Mouse (Mus musculus) adrenal gland, postnatal 10 days (tissue): ENCODE data around the gene Aar2. TPM values are rescaled to one million over a fixed set of nuclear protein-coding genes. Genes with fewer than 3 reads are reported as not detected.

Experiments used
- DNase-seq: peaks from one replicate; pipeline ENCODE4 v3.0.0; 2021; ENCODE audit warnings: mixed read lengths
- total RNA-seq, 2 experiments: library from RNA; stranded (reverse); gene quantifications; 2 replicates each; pipeline ENCODE4 v1.2.3; 2021

Gene Aar2
- total RNA-seq, 2 experiments from 2014 or later: 27.2 TPM

DNA sequence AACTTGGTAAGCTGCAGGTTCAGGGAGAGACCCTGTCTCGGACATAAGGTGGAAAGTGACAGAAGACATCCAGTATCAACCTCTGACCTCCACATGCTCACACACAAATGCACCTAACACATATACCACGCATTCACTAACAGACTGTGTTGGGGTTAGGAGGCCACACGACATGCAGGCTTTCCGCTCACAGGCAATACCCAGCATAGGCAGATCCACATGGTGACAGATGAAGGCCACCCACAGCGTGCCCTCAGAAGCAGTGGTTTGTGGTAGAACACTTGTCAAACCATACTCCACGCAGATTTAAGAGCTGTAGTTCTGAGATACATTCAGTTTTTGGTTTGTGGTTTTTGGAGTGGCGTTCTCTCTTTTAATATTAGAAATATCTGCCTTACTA lies 21.3 kb downstream of the Aar2 start:
- DNase-seq: no peak

DNA sequence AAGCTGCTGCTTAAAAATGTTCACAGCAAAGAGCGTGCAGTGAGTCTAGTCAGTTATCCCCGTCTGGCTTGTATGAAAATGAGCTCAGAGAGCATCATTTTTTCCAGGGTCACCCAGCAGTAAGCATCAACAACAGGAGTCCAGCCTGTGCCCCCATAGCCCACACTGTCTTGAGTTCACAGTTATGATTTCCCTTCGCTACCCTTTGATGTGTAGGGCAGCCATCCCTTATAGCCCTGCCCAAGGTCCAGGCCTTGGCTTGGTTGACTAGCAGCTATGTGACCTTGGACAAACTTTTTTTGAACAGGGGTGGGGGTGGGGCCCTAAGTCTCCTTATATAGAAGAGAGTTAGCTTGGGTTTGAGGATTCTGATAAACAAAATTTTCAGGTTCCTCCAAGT lies 21.9 kb downstream of the Aar2 start:
- peak; percentile 55 for DNase-seq

DNA sequence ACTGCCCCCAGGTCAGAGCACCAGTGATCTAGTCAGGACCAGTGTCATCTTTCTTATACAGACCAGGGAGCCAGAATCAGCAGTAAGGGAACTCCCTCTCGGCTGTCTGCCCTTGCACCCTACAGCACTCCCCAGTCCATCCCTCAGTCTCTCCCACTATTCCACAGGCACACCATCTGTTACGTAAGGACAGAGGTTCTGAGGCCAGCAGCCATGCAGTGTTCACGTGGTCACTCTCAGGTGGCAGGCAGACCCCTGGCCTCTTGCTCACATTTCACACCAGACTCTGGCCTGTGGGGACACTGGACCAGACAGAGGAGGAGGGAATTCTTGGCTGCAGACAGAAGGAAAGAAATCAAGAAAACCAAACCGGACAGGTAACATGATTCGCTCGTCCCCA lies 24.1 kb downstream of the Aar2 start:
- DNase-seq: no peak

DNA sequence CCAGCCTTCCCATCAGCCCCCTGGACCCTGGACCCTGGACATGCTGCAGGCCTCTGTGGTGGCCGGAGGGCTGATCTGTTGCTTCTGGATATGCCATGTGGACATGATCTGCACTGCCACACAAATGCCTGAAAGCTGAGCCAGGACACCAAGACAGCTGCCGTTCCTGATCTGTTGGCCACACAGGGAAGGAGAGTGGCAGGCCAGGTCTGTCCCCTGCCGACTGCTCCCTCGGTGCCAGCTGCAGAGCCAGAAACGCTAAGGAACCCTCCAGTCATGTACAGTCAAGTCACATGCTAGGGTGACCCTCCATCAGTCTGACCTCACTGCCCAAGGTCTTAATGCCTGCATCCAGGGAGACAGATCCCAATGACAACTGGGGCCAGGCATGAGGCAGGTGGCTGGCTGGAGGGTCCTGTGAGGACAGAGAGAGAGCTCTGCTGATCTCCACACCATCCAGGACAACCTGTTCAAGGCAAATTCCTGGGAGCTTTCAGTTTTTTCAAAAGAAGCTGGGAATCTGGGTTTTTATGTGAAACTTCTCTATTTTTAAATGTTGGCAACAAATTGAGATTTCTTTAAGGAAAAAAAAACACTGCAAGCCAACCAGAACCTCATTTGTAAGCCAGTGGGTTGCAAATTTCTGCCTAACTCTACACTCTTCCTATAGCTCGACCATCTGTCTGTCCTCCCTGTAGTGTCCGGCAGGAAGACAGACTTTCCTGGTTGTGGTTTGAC lies 29.6 kb downstream of the Aar2 start:
- DNase-seq: no peak

DNA sequence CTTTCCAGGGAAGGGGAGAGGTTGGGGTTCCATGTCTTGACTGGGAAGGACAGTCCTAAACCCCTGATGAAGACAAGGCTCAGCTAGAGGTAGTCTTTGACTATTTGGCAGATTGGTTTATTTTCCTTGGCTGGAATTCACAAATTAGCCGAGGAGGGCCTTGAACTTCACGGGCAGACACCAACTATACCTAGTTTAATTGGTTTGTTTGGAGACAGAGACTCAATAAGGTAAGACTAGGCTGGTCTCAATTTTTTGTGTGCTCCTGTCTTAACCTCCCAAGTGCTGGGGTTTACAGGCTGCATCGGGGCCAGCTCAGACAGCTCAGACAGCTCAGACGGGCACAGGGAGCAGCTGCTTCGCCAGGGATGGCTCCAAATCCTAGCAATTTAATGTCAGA lies 33.1 kb downstream of the Aar2 start:
- no peak for DNase-seq

DNA sequence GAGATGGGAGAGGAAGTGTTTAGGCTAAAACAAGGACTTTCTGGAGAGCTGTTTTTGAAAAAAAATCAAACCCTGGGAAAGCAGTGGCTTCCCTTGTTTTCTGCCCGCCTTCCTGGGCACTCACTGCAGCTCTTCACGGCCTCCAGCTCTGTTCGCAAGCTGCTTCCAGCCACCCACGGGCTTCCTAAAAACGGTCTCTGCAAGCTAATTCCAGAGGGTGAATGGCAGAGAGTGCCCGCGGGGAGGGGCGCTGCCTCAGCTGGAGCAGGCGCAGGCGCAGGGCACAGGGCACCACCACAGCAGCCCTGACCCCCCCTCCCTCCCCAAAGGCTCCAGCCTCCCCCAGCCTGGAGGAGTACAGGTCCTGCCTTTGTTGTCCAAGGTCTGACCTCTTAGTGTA lies 33.9 kb downstream of the Aar2 start:
- DNase-seq: no peak

DNA sequence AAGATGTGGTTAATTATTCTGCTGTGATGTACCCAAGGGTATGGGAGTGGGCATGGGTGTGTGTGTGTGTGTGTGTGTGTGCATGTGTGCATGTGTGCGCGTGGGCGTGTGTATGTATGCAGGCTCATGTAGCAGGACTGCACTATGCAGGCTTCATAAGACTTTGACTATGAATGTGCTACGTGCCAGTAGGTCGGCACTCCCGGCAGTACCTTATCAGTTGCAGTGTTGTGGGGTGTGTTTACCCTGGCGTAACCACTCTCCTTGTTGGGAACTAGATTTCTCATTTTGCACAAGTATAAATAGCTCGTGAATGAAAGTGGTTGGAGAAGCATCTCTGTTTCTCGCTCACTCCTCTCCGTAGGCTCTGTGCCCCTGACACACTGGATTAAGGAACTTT lies 35.5 kb downstream of the Aar2 start:
- no peak for DNase-seq

DNA sequence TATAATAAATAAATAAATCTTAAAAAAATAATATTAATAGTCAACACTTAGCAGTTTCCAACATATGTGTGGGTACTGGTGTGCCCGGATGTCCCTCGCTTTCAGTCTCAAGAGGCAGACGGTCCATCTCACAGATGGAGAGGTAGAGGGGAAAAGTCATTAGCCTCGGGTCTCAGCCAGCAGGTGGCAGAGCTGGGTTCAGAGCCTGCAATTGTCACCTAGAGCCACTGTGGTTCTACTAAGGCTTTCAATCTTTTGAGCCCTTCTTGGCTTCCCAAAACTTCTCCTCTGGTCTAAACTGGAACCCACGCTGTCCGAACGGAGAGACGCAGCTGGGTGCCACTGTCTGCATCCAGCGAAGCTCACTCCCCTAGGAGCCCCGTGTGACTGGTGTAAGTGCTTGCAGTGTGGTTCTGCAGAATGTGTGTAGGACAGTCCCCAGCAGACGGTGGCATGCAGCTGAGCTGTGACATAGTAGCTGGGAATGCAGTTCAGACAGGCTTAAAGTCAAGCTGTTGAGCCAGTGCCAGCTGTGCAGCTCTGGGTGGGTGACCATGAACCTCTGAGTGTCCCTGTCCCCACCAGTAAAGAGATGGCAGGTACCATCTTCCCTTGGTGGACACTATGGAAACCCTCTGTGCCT lies 36.9 kb downstream of the Aar2 start:
- DNase-seq: no peak

DNA sequence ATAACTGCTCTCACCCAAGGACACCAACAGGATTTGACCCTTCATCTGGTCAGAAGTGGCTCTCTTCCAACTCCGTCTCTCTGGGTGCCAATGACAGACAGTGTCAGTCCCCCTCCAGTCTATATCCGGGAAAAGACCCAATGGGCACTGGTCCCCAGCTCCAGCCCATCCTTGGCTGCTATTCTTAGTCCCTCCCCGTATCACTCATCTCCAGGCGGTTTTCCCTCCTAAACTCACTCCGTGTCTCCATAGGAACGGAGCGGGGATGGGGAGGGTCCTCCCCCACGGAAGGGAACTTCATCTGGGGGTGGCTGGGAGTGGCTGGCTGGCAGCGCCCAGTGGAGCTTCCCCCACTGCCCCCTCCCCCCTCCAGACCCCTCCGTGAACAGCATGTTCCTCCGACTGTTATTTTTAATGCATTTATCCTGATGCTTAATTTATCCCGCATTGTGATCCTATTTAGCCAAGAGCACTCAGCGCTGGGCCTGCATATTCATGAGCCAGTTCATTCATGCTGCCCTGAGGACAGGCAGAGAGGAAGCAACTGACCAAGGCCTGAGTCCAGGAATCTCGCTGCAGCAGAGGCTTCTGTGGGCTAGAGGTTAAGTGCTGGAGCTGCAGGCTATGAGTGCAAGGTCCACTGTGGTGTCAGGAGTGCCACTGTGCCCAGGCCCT lies 37.5 kb downstream of the Aar2 start:
- no peak for DNase-seq

DNA sequence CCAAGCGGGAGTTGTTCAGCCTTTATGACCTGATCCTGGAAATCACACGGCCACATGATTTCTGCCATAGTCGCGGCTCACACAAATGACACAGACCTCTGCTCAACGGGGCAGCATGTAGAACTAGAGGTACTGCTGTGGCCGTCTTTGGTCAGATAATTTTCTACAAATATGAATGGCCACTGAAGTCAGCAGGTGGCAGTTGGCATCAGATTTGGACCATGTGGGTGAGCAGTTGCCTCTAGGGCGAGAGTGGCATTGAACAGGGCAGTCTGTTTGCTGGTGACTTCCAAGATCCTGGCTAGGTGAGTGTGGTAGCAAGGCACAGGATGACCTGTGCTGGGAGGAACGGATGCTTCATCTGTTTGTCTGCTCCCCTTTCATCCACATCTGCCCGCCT lies 42.1 kb downstream of the Aar2 start:
- no peak for DNase-seq

DNA sequence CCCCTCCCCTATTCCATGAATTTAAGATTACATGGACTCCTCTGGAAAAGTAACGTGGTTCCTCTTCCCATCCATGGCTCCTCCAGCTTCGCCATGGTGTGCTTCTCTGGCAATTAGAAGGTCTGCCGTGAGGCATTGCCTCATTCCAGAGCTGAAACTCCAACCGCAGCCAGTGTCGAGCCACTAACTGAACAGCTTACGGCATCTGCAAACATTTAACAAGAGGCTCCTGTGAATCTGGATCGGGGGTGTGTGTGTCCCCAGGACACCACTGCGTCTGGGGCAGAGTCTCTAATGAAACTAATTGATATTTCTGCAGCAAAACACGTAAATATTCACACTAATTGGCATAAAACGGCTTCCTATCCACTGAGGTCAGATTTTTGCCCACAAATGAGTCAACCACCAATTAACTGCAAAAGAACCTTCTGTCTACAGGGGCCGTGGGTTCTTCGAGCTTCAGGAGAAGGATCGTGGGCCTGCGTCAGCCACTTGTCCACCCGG lies 47.7 kb downstream of the Aar2 start:
- DNase-seq: no peak

DNA sequence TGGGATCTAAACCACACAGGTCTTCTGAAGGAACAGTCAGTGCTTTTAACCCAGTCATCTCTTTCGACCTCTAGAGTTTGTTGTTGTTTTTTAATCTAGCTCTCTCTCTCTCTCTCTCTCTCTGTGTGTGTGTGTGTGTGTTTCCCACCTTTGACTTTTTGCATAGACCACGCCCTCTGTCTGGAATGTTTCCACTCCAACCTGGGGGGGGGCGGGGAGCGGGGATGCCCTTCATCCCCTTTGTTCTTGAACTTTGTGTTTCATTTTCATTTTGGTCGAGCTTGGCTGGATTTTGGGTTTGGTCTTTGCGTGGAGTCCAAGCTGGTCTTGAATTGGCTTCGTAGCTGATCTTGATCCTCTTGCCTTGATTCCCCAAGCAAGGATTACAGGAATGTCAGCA lies 55.2 kb downstream of the Aar2 start:
- DNase-seq: no peak

DNA sequence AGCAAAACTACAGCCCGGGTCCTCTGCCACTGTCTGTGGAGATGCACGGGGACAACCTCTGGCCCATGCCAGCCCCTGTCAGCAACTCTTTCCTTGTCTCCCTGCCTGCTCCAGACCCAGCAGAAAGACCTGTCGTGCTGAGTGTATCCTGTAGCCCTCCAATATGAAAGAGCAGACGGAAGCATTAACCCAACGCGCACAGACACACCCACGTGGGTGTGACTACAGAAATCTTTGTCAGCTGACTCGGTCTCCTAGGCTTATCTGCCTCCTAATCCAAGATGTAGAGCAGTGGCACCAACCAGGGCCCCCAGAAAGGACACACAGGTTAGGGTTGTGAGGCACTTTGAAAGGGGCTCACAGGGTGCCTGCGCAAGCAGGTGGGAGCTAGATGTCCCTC lies 56.3 kb downstream of the Aar2 start:
- no peak for DNase-seq

DNA sequence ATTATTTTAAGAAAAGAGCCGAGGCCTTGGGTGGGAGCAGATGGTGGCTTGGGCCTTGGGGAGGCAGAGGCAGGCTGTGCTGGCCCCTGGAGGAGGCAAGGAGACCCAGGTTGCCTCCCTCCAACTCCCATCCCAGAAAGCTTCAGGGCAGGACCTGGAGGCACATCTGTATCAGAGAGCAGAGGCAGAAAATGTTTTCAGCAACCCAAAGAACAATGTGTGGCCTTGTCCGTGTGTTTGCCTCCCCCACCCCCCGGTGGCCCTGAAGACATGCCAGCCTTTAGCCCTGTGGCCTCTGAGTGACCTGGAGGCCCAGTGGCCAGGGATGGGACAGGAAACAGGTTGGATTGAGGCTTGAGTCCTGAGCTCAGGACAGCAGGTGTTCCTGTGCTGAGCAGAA lies 57.8 kb downstream of the Aar2 start:
- DNase-seq: no peak

DNA sequence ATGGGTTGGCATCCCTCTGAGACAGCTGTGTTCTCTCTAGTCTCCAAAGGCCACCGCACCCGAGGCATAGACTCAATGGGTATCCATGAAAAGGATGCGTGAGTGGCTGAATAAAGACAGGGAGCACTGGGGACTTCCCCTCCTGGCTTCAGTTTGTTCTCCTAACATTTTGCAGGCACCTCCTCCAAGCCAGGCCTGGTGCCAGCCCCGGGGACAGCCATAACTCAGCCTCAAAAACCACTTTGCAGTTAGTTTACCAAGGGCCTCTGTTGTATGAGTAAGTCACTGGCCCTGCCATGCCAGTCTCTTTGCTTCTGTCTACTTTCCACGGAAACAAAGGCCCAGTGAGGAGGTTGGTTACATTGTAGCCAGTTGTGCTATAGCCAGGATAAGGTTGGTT lies 58.6 kb downstream of the Aar2 start:
- peak; percentile 59 for DNase-seq

DNA sequence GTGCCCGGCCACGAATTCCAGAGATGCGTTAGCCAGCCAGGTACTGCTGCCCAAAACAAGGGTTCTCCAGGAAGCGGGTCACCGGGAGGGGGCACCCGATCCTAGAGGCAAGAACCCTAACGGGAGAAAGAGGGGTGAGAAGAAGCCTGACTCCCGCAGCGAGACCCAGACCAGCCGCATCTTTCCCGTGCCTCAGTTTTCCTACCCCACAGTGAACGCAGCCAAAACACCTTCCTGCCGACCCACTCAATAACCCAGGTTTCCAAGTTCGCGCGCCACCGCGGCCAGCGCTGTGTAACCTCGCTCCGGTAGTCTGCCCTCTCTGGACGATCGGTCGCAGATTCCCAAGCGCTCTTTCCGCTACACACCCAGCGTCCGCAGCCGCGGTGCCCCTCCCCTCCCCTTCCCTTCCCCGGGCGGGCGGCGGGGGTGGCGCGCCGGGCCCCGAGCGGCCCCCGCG lies 65.7 kb downstream of the Aar2 start:
- peak; percentile 80 for DNase-seq

DNA sequence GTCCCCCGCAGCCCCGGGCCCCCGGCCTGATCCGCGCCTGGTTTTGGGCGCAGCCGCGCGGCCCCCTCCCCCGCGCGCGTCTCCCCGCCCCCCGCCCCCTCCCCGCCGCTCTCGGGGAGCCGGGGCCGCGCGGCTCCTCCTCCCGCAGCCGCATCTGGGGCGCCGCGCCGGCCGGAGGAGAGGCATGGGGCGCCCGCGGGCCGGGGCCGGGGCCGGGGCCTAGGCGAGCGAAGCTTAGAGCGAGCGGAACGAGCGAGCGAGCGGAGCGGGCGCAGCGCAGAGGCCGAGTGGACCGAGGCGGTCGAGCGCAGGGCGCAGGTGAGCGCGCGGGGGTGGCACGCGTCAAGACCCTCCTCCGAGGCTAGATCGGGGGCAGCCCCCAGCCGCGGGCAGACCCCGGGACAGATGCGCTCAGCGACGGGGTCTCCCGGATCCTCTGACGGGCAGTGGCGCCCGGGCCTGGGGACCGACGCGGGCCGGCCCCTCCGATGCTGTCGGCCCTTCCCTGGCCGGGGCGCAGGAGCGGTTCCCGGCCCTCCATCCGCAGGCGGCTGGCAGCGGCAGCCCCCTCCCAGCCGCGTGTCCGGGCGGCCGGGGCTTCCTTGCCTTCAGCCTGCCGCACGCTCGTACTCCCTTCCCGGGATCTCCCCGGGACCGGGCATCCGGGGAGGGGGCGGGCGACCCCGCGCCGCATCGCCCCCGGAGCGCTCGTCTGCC lies 66.3 kb downstream of the Aar2 start, which contains the start of gene Dlgap4:
Gene Dlgap4 (plus strand): TSS at position 165 of the 717 bp plus-strand sequence.
- peak; percentile 58 for DNase-seq

DNA sequence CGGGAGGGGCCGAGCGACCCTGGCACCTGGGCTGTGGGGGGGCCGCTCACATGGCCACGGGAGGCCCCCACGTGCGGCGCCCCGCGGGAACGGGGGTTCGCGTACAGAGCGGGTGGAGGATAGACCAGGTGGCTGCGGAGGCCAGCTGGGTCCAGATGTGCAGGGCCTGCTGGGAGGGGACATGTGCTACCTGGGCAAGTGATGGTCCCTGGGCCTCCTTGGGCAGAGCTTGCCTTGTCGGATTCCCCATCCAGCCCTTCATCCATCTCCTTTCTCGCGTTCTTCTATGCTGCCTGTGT lies 66.8 kb downstream of the Aar2 start:
- DNase-seq: no peak

DNA sequence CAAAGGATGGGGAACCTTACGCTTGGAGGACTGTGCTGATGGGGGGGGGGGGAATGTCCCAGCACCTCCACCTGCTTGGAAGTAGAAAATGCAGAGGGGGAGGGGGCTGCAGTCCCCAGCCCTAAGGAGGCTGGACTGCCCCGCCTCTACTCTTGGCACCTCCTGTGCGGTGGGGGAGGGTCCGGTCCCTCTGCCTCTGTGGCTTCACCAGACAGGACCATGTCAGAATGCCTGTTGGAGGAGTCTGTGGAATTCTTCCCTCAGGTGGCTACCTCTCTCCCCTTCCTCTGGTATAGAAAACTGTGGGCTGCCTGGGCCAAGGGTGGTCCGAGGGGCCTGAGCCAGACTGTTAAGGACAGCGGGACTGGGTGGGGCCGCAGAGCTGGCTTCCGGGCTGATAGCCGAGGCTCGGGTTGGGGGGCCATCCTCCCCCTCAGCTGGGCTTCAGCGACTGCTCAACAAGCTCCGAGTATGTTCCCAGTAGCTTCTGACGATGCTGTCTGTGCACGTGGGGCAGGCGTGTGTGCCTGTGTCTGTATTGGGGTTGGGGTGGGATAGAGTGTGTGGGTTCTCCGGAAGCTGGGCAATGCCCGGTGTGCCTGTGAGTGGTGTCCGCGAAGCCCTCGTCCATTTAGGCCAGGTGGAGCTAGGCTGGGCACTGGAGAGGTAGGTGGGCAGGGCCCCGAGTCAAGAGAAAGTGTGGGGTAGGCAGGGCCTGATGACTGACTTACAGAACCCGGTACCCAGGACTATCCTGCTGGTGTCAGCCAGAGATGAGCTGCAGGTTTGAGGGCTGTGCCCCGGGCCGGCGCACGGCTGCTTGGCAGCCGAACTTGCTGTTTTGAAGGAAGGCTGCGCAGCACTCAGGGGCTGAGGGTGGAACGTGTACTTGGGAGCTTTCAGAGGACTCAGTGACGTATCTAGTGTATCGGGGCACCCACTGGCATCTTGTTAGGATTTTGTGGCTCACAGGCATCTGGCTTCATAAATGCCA lies 67.6 kb downstream of the Aar2 start:
- DNase-seq: no peak

DNA sequence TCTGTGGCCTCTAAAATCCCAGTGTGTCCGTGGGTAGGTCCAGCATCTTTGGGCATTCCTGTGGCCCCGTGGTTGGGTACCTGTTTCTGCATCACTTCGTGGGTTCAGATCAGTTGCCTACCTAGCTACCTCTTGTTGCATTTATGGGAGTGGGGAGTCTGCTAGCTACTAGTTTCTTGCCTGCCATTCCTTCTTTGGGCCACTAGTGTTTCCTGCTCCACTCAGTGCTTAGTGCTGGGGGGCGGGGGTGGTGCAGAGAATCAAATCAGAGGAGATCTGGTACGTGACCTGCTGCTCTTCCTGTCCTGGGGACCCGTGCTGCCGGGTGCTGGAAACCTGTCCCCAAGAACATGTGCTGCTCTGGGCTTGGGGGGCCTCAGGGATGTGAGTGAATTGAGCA lies 69.1 kb downstream of the Aar2 start:
- DNase-seq: no peak

DNA sequence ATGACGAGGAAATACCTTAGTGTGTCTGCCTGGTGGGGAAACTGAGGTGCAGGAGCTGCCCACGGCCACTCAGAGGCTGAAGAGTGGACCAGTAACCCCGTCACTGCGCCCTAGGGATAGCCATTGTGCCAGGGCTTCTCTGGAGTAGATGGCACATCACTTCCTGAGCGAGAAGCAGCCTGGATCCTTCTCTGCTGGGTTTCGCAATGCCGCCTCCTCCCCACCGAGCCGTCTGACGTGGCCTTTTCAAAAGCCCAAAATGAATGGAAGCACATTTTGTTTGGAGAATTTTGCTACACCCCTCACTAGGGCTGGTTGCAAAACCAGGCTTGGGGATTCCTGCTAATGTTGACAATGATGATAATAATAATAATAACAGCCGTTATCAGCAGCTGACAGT lies 70.2 kb downstream of the Aar2 start:
- DNase-seq: peak; percentile 46
